Mouse (Mus musculus) heart, embryonic 10.5 days (tissue): ENCODE data around the gene Ltc4s. TPM values are rescaled to one million over a fixed set of nuclear protein-coding genes. Genes with fewer than 3 reads are reported as not detected.

ENCODE experiments used
- DNase-seq: peaks from one replicate; pipeline ENCODE4 v3.0.0-alpha.2; 2017; ENCODE audit warnings: low spot score
- H3K27ac ChIP-seq: fragments of 300-500 bp; sonication (generic); 2 replicates; pipeline ENCODE4 v1.5.1; 2016; ENCODE audit warnings: mild to moderate bottlenecking
- H3K27me3 ChIP-seq: fragments of 300-500 bp; sonication (generic); 2 replicates; pipeline ENCODE4 v1.6.1; 2016; ENCODE audit warnings: mild to moderate bottlenecking; ENCODE audit not compliant: poor library complexity, insufficient read depth, severe bottlenecking
- H3K36me3 ChIP-seq: fragments of 300-500 bp; sonication (generic); 2 replicates; pipeline ENCODE4 v1.6.1; 2016; ENCODE audit warnings: mild to moderate bottlenecking, moderate library complexity
- H3K4me1 ChIP-seq: fragments of 300-500 bp; sonication (generic); 2 replicates; pipeline ENCODE4 v1.6.1; 2016; ENCODE audit warnings: mild to moderate bottlenecking
- H3K4me3 ChIP-seq: fragments of 300-500 bp; sonication (generic); 2 replicates; pipeline ENCODE4 v1.5.1; 2016; ENCODE audit warnings: mild to moderate bottlenecking, moderate library complexity
- H3K9me3 ChIP-seq: fragments of 300-500 bp; sonication (generic); 2 replicates; pipeline ENCODE4 v1.6.1; 2016; ENCODE audit warnings: mild to moderate bottlenecking, moderate library complexity
- WGBS: fragments of 180-500 bp; shearing (Covaris S2); methylation state at CpG from one replicate; pipeline ENCODE4 v1.1.7; 2016; 5-methylcytosine and 5-hydroxymethylcytosine counted together
- polyA plus RNA-seq: library from polyadenylated mRNA; unstranded; fragments of >200 nt; fragmentation: Nextera tagmentation; extraction: Ambion mirVana; gene quantifications from 2 replicates; pipeline ENCODE4 v1.2.1, GENCODE M21; 2016

Gene Ltc4s
- polyA plus RNA-seq, 1 experiment from 2014 or later: 0.60 TPM

DNA sequence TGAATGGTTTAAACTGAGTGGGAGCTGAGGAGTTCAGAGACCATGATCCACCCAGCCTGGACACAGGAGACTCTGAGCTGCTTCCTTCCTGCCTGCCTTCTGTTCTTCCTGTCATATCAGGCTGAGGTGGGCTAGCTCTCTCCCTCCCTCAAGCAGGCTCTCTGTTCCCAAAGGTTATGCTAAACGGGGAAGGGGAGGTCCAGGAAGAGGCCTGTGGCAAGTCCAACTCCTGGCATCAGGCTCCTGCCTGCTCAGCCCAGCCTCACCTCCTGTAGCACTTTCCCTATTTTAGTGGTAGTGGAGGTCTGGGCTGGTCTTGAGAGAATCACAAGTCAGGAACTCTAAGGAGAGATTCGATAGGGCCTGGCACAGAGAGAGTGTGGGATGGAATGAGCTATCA is 12.0 kb downstream of the Ltc4s start:
- 31% methylated on average over 2 of the region's 2 CpGs for WGBS
- H3K4me3 ChIP-seq: peak overlapping the region; percentile 96
- H3K4me1 ChIP-seq: peaks cover 56% of the 10 kb centered on the region
- no peaks in the 10 kb centered on the region for H3K36me3 ChIP-seq
- no peaks in the 10 kb centered on the region for H3K9me3 ChIP-seq
- peak overlapping the region; percentile 96 for H3K27ac ChIP-seq
- DNase-seq: no peak
- H3K27me3 ChIP-seq: peaks cover 45% of the 10 kb centered on the region

DNA sequence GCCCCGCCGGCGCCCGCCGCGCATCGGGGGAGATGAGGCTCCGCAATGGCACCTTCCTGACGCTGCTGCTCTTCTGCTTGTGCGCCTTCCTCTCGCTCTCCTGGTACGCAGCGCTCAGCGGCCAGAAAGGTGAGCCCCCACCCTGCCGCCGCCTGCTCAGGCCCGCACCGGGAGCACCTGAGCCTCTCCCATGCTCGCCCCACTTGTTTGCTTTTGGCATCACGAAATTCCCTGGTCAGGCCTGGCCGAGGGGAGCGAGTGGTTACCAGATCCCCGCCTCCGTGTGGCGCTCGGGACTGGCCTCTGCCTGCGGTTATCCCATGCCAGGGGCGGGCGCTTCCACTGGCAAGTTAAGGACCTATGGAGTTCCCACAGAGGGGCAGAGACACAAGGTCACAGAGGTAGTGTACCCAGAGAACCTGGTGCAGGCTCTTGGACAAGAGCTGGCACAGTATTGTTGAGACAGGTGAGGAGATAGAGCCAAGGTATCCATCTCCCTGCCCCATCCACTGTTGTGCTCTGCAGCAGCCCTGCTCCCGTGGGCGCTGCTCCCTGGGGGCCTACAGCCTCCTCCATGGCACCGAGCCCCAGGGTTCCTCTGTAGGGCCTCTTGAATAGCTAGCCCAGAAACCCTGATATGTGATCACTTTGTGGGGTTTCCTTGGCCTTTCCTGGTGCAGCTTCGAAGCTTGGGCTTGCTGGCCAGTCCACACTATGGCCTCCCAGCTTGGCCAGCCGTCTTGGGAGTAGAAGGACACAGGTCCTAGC is 12.6 kb downstream of the Ltc4s start:
- peak overlapping the region; percentile 96 for H3K27ac ChIP-seq
- peaks cover 53% of the 10 kb centered on the region for H3K4me1 ChIP-seq
- H3K9me3 ChIP-seq: no peaks in the 10 kb centered on the region
- peaks cover 42% of the 10 kb centered on the region for H3K27me3 ChIP-seq
- H3K4me3 ChIP-seq: peak overlapping the region; percentile 96
- DNase-seq: peak; percentile 84
- no peaks in the 10 kb centered on the region for H3K36me3 ChIP-seq
- WGBS: 4% methylated on average over 34 of the region's 34 CpGs

- Histone ChIP-seq H3K27me3 (peaks cover 33% of the 10 kb centered on the region), H3K4me1 (peaks cover 47% of the 10 kb centered on the region), H3K4me3 (peak overlapping the region; percentile 96), H3K27ac (peak overlapping the region; percentile 96), H3K36me3 (no peaks in the 10 kb centered on the region), H3K9me3 (no peaks in the 10 kb centered on the region)
- WGBS: under 1% methylated on average over 65 of the region's 70 CpGs
- DNase-seq: peak; percentile 93
These were observed 13.5 kb downstream of the Ltc4s start for GRCm38 (mm10) chr11:50224671-50225530.

GRCm38 (mm10) chr11:50223783-50224662 is 14.4 kb downstream of the Ltc4s start:
- H3K27ac ChIP-seq: peak overlapping the region; percentile 96
- DNase-seq: no peak
- H3K36me3 ChIP-seq: no peaks in the 10 kb centered on the region
- H3K27me3 ChIP-seq: peaks cover 26% of the 10 kb centered on the region
- peaks cover 38% of the 10 kb centered on the region for H3K4me1 ChIP-seq
- 6% methylated on average over 17 of the region's 17 CpGs for WGBS
- peak overlapping the region; percentile 96 for H3K4me3 ChIP-seq
- H3K9me3 ChIP-seq: no peaks in the 10 kb centered on the region

DNA sequence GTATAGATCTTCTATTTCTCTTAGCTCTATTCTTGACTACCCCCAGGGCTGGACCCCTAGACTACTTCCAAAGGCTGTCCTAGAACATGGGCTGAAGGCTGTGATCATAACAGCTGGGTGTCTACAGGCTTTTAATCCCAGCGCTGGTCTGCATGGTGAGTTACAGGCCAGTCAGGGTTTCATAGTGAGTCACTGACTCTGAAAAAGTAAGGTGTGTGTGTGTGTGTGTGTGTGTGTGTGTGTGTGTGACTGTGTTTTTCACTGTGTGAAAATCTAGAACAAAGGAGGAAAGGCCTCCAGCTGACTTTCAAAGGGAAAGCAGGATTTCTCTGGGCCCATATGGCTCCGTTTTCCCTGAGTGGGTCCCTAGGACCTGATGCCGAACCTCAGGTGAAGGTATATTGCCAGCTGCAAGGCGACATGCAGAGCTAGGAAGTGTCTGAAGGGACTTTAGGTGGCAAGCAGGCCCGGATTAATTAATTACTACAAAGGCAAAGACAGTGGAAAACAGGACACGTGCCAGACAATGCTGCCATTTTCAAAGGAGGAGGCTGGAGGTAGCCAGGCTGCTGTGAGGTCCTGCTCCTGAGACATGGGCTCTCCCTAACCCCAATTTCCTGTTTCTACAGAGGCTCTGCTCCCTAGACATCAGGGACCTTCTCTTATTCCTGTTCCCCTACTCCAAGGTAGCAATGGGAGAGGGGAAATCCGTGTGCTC is 15.7 kb downstream of the Ltc4s start:
- Histone ChIP-seq H3K27me3 (peaks cover 26% of the 10 kb centered on the region), H3K27ac (no peak overlapping the region), H3K9me3 (no peaks in the 10 kb centered on the region), H3K4me1 (peaks cover 36% of the 10 kb centered on the region), H3K4me3 (no peak overlapping the region), H3K36me3 (no peaks in the 10 kb centered on the region)
- DNase-seq: no peak
- 54% methylated on average over 7 of the region's 7 CpGs for WGBS

DNA sequence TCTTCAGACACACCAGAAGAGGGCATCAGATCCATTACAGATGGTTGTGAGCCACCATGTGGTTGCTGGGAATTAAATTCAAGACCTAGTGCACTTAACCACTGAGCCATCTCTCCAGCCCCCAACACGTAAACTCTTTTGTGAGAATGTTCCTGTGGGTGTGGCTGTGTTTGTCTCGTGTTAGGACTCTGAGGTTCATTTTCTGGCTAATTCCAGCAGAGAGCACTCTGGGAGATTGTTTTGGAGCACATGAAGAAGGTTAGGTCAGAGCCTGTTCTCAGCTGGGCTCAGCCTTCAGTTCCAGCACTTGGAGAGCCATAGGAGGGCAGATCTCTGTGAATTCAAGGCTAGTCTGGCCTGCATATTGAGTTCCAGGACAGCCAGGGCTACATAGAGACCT is 18.6 kb downstream of the Ltc4s start:
- Histone ChIP-seq H3K36me3 (no peaks in the 10 kb centered on the region), H3K27ac (no peak overlapping the region), H3K4me3 (no peak overlapping the region), H3K9me3 (no peaks in the 10 kb centered on the region), H3K4me1 (peaks cover 31% of the 10 kb centered on the region), H3K27me3 (peaks cover 8% of the 10 kb centered on the region; the same call in 1 of the 2 replicates)
- DNase-seq: no peak
- WGBS: 60% methylated on average over 2 of the region's 2 CpGs

GRCm38 (mm10) chr11:50217811-50218210 is 20.6 kb downstream of the Ltc4s start:
- Histone ChIP-seq H3K4me3 (no peak overlapping the region), H3K27ac (peak overlapping the region; percentile 42; the same call in 1 of the 2 replicates), H3K36me3 (no peaks in the 10 kb centered on the region), H3K9me3 (no peaks in the 10 kb centered on the region), H3K4me1 (peaks cover 35% of the 10 kb centered on the region), H3K27me3 (peaks cover 5% of the 10 kb centered on the region; the same call in 1 of the 2 replicates)
- WGBS: 33% methylated on average over 4 of the region's 4 CpGs
- no peak for DNase-seq

DNA sequence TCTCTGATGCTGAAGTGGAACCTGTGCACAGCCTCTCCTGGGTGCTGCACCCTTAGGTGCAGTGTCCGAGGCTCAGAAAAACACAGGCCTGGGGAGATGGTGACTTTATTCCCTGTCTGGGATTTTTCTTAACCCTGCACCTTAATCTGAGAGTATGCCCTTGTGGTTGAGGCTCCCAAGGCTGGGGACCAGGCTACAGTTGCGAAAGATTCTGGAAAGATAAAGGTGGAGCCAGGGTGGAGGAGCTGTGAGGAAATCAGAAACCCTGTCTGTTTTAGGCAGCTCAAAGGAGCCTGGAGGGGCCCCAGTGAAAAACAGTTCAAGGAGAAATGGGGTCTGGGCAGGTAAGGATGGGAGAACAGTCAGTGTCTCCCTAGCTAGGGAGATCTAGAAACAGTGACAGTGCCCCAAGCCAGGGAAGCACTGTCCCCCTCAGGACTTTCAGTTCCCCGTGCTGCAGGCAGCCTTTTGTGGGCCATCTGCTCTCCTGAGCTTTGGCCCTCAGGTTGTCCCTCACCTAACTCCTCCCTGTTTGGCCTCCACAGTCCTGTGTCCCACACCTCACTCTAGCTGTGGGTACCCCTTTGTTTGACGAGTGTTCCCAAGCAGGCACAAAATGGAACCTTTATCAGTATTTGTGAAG is 21.6 kb downstream of the Ltc4s start:
- peaks cover 41% of the 10 kb centered on the region for H3K4me1 ChIP-seq
- H3K27me3 ChIP-seq: no peaks in the 10 kb centered on the region
- WGBS: 63% methylated on average over 4 of the region's 4 CpGs
- H3K36me3 ChIP-seq: no peaks in the 10 kb centered on the region
- H3K27ac ChIP-seq: 0 out of 2 replicates have a peak overlapping the region, but pooled peaks have one; percentile 13
- no peak overlapping the region for H3K4me3 ChIP-seq
- DNase-seq: no peak
- H3K9me3 ChIP-seq: no peaks in the 10 kb centered on the region

DNA sequence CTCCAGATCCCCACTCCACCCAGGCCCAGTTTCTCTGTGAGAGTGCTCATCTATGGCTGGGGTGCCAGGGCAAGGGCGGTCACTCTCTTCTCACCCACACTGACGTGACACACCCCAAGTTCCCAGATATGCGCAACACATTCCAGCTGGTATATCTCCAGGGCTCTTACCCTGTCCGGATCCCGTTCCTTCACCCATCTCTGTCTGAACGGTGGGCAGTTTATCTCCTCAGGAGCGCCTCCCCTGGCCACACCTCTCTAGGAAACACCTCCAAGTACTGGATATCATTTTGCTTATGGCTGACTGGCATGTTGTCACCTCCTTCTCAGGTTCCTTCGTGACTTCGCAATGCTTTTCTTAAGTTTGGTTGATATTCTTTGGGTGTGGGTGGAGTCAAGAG is 22.8 kb downstream of the Ltc4s start:
- Histone ChIP-seq H3K27me3 (no peaks in the 10 kb centered on the region), H3K36me3 (no peaks in the 10 kb centered on the region), H3K27ac (no peak overlapping the region), H3K4me1 (peaks cover 49% of the 10 kb centered on the region), H3K9me3 (no peaks in the 10 kb centered on the region), H3K4me3 (peak overlapping the region; percentile 27; the same call in 1 of the 2 replicates)
- DNase-seq: no peak
- WGBS: 14% methylated on average over 9 of the region's 9 CpGs

DNA sequence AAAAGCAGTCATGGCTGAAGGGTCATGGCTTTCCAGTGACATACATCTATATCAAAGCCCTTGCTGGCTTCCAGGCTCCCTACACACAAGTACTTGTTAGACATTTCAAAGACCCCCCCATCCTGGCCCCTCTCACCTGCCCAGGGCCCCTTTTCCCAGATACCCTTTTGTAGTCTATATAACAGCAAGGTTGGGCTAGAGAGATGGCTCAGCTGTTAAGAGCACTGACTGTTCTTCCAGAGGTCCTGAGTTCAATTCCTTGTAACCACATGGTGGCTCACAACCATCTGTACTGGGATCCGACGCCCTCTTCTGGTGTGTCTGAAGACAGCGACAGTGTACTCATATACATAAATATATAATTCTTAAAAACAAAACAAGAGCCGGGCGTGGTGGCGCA is 23.8 kb downstream of the Ltc4s start:
- no peaks in the 10 kb centered on the region for H3K27me3 ChIP-seq
- no peaks in the 10 kb centered on the region for H3K36me3 ChIP-seq
- DNase-seq: no peak
- 92% methylated on average over 6 of the region's 6 CpGs for WGBS
- H3K4me3 ChIP-seq: no peak overlapping the region
- H3K27ac ChIP-seq: no peak overlapping the region
- H3K9me3 ChIP-seq: no peaks in the 10 kb centered on the region
- H3K4me1 ChIP-seq: peaks cover 49% of the 10 kb centered on the region

DNA sequence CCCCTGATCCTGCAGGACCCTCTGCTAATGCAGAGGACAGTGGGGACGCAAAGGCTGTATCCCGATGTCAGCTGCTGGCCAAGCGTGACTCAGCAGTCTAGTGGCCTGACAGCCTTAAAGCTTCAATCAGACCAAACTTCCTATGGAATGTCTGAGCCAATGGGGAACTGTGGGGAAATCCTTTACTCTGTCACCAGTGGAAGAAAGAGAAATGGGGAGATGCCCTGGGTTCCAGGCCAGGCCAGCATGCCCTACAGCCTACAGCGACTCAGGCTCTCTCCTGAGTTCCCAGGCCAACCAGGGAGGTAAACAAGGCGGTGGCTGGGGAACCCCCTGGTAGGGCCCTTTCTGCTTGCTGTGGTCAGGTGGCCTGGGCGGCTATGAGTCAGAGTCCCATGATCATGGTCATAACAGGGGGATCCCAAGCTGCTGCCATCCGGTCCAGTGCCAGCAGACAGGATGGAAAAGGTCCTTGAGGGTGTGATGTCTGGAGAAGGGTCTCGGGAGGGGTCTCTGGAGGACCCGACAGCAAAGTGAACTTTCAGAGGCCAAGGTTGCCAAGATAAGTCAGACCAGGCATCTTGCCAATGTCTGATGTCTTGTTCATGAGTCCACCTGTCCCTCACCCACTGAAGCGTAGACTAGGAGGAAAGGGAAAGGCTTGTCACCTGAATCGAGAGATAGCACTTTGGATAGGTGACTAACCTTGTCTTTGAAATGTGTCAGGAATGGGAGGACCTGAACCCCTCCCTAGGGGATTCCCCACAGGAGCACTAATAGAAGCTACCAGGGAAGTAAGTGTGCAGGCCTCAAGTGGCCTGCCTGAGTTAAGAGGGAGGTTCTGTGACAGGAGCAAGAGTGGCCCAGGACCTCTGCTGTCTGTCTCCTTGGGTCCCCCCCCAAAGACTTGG is 25.3 kb downstream of the Ltc4s start:
- peak; percentile 89 for DNase-seq
- Histone ChIP-seq H3K4me3 (peak overlapping the region; percentile 10), H3K27me3 (no peaks in the 10 kb centered on the region), H3K27ac (peak overlapping the region; percentile 48), H3K4me1 (peaks cover 51% of the 10 kb centered on the region), H3K36me3 (peaks cover 6% of the 10 kb centered on the region), H3K9me3 (no peaks in the 10 kb centered on the region)
- 50% methylated on average over 11 of the region's 11 CpGs for WGBS
